Mouse (Mus musculus): ENCODE results near the gene Elf3. TPM values are rescaled to one million over a fixed set of nuclear protein-coding genes. Genes with fewer than 3 reads are reported as not detected.

Elf3 gene
- not detected for total RNA-seq (2023)

GRCm38 (mm10) chr1:135258380-135259127, at the start of gene Elf3:
Gene Elf3, minus strand, starts transcription at chr1:135258568.

GRCm38 (mm10) chr1:135283826-135284291, 25.5 kb upstream of the Elf3 start, which contains the start of gene Rnpep:
Gene Rnpep, minus strand, starts transcription at chr1:135284084.

Other genes with a start within 250 kb of the Elf3 start
- gene Lgr6, start 153.3 kb downstream of the Elf3 start, total RNA-seq (2023), result not detected
- 10 to 100 TPM; 80.2 to 85.6 TPM for gene Ptpn7, start 125.9 kb downstream of the Elf3 start, total RNA-seq (2023)
- gene Arl8a, start 111.7 kb downstream of the Elf3 start, total RNA-seq (2023), result 10 to 100 TPM; 53.7 to 58.0 TPM
- gene Gpr37l1, start 90.9 kb downstream of the Elf3 start, total RNA-seq (2023), result not detected
- gene Rnpep, start 25.5 kb upstream of the Elf3 start, total RNA-seq (2023), result 10 to 100 TPM; 34.2 to 34.6 TPM
- gene Timm17a, start 55.2 kb upstream of the Elf3 start, total RNA-seq (2023), result 10 to 100 TPM; 70.7 to 74.7 TPM
- gene Lmod1, start 66.2 kb upstream of the Elf3 start, total RNA-seq (2023), result not detected
- gene Shisa4, start 116.7 kb upstream of the Elf3 start, total RNA-seq (2023), result 1 to 10 TPM; 3.1 to 5.6 TPM
- 100 to 1,000 TPM in 1 of 2 experiments, 10 to 100 TPM in 1; 93.7 to 102 TPM for gene Ipo9, start 171.9 kb upstream of the Elf3 start, total RNA-seq (2023)